Mouse (Mus musculus): ENCODE results near the gene Bola1.
"Not testable (repeated sequence)": the region's sequence is repeated elsewhere in the genome, so short reads cannot be mapped to it uniquely, and the experiment has no call there.

The Bola1 gene

DNA sequence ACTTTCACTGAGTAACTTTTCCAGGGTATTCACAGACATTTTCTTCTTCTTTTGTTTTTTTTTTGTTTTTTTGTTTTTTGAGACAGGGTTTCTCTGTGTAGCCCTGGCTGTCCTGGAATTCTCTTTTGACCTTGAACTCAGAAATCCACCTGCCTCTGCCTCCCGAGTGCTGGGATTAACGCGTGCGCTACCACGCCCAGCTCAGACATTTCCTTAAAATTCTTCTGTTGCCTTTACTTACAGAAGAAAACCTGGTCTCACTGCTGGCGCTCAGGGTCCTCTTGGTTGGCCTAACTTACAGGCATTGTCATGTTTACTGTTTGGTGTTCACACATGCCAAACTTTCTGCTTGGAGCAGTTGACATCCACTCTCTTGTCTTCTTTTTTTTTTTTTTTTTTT lies 44.3 kb downstream of the Bola1 start:
- no peak for DNase-seq

- not testable (repeated sequence) for DNase-seq
These were observed 45.5 kb downstream of the Bola1 start for GRCm38 (mm10) chr3:96174042-96174441.

DNA sequence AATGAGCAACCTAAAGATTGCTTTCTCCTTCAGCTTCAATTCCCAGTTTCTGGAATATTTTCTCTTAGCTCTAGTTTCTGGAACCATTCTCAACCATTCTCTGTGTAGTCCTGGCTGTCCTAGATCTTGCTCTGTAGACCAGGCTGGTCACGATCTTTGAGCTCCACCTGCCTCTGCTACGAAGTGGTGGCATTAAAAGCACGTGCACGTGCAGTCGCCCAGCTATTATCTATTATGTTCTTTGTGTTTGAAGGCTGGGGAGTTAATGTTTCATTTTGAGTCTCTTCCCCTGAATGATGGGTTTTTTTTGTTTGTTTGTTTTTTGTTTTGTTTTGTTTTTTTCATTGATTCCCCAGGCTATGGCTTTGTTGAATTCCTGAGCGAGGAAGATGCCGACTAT lies 46.3 kb downstream of the Bola1 start:
- DNase-seq, result no peak

- peak; percentile 83 to 84 for DNase-seq
These were observed 47.0 kb downstream of the Bola1 start, which contains the start of gene Sf3b4 for GRCm38 (mm10) chr3:96172197-96173178. Gene Sf3b4, plus strand, starts transcription at chr3:96172332.

GRCm38 (mm10) chr3:96171583-96172196 lies 47.8 kb downstream of the Bola1 start:
- no peak for DNase-seq

- DNase-seq, result no peak
These were observed 48.4 kb downstream of the Bola1 start for GRCm38 (mm10) chr3:96170976-96171545.

- DNase-seq, result no peak
These were observed 49.2 kb downstream of the Bola1 start for GRCm38 (mm10) chr3:96170276-96170675.

DNA sequence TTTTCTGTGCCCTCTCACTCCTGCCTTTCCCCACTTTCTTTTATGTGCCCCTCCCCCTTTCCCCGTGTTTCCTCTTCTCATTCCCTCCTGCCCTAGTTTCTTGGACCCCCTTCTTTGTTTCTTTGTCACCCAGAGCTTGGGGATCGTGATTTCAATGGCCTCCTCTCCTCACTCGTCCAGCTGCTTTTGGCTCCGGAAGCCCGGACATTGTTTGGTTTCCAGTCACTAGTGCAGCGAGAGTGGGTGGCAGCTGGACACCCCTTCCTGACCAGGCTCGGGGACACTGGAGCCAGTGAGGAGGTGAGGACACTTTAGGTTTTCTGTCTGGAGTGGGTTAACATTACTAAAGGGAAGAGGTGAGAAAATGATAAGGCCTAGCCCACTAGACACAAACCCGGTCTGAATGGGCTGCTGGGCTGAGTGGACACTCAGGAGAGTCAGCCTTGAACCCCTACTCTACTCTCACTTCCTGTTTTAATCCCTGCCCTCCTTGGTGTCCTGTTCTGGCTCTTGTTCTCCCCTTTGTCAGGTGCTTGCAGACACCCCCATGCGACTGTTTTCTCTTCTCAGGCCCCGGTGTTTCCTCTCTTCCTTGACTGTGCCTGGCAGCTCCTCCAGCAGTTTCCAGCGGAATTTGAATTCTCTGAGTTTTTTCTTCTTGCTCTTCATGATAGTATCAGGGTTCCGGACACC lies 50.9 kb downstream of the Bola1 start:
- no peak for DNase-seq

DNA sequence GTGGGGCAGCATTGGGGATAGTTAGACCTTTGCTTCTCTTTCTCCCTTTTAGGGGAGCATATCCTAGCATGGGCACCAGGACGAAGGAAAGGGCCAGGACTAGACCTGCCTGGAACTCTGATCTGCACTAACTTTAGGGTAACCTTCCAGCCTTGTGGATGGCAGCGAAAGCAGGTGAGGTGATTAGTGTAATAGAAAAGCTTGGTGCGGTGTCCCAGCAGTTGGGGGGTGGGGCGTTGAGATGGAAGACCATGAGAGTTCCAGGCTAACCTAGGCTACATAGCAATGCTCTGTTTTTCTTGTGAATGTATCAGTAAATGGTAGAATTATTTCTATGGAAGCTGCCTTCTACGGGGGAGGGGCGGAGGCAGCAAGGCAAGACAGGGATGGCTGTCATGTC lies 56.5 kb downstream of the Bola1 start:
- DNase-seq, result no peak

DNA sequence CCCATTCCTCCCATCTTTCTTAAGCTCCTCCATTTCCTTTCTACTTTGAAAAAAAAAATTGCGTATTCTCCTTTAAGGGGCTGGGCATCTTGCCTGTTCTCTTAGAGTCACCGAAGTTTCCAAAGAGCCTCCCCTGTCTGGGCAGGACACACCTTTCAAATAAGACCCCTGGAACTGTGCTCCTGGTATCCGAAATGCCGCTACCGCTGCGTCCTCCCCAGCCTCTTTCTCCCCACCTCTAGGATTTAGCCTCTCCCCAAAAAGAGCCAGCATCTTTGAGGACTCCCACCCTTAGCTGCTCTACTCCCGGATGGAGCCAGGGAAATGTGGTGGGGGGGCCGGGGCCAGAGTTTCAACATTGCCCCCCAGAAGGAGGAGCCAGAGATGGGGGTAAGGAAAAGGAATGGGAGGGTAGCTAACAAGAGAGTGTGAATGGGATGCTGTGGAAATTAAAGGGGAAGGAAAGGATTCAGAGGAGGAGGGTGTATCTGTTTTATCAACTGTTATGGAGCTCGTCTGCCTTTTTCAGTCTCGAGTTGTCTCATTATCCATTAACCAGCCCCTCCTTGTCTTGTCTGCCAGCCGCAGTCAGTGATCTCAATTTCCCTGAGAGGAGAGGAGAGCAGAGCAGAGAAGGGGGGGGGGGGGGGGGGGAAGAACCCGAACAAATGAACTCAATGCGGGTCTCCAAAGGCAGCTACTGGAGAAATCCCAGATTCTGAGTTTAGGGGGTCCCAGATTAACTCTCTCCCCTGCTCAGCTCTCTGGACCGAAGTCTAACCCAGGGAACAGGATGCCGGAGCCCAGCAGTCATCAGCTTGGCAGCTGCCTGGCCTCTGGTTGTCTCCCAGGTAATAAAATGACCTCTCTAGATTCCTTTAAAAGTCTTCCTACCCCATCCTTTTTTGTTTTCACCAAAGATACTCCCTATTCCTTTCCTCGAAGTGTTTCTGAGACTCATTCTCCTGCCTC lies 57.4 kb downstream of the Bola1 start, which contains the start of gene Mtmr11:
Mtmr11 (plus strand) TSS at position 136 of the 972 bp plus-strand sequence.
- no peak for DNase-seq

DNA sequence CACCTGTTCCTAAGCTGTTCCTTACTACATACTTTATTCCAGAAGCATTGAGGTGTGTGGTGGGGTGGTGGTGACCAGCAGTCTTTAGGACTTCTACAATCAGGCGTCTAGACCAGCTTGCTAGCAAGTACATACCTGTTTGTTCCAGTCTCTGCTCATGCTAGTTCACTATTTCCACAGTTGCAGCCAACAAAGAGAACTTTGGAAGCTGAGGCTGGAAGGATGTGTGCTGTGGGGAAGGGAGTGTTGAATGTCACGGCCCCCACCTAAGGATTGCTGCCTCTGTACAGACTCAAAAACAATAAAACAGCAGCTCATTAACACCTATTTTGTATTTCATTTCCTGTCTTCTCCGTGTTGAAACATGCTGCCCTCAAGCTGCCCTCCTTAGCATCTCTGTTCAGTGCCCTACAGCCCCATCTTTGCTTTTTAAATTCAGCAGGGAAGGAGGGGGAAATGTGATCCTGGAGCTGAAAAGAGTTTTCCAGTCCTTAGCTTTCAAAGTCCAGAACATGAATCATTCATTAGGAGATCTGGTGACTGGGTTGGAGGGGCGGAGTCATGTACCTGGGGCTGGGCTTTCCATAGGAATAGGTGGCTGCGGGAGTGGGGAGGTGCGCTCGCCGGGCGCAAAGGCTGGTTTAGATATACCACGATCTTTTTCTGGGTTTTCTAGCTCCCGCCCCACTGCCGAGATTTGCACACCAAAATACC lies 58.5 kb downstream of the Bola1 start:
- DNase-seq, result no peak

GRCm38 (mm10) chr3:96160222-96160802 lies 59.2 kb downstream of the Bola1 start:
- DNase-seq, result no peak

GRCm38 (mm10) chr3:96159820-96160219 lies 59.7 kb downstream of the Bola1 start:
- no peak for DNase-seq

GRCm38 (mm10) chr3:96155501-96155900 lies 64.0 kb downstream of the Bola1 start:
- no peak for DNase-seq

DNA sequence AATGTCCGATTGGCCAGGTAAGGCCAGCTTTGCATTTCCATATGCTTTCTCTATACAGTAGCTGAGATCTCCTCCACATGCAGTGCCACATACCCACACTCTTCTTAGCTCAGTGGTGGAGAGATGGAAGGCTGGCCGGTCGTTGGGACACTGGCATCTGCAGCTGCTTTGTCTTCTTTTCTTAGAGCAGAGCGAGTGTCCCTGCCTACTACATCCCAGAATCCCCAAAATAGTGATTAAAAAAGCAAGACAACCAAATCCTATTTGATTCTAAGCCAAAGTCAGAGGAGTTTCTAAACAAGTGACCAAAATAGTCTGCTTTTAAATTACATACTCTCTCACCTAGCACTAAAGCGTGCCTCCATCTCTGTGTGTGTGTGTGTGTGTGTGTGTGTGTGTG lies 66.9 kb downstream of the Bola1 start:
- no peak for DNase-seq

DNA sequence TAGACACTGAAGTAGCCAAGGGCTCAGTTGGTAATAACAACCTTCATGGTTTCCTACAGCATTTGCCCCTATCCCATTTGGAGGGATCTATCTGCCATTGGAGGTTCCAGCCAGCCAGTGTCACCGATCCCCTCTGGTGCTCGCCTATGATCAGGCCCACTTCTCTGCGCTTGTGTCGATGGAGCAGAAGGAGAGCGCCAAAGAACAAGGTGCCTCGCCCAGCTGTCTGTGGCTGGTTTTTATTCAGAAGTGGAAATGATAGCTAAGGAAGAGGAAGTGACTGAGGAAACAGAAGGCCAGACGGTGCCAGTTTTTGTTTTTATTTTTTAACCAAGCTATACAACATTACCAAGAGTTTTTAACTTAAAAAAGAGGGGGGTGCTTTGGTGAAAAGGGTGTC lies 67.7 kb downstream of the Bola1 start:
- DNase-seq, result peak in 1 of 2 experiments; percentile 15

DNA sequence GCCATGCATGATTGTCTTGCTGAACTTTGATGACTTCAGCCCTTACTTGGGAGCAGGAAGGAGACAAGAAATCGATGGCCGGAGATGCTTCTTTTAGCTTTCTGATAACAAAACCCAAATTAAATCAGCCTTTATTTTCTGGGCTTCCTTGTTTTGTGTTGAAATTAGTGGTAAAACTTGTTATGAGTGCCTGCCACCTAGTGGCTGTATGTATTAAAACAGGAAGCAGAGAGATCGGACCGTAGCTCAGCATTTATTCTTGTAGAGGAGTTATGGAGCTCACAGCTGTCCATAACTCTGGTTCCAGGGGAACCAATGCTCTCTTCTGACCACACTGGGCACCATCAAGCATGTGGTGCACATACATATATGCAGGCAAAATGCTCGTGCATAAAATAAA lies 71.6 kb downstream of the Bola1 start:
- peak; percentile 68 to 74 for DNase-seq
